Mouse (Mus musculus) E14TG2a.4 (cell line): Measurements from ENCODE around the gene Col23a1.

Experiments used
- H3K27me3 ChIP-seq: 2 replicates; pipeline ENCODE4 v1.6.1; 2014; ENCODE audit warnings: low read length, control low read depth; ENCODE audit not compliant: insufficient read depth
- H3K36me3 ChIP-seq: 2 replicates; pipeline ENCODE4 v1.6.1; 2014; ENCODE audit warnings: low read length, control low read depth; ENCODE audit not compliant: insufficient read depth
- H3K4me1 ChIP-seq: replicated peaks from 2 replicates; pipeline ENCODE4 v1.6.1; 2014; ENCODE audit warnings: low read depth, low read length, control low read depth
- H3K4me3 ChIP-seq: replicated peaks from 2 replicates; pipeline ENCODE4 v1.5.1; 2014; ENCODE audit warnings: mild to moderate bottlenecking, low read length
- H3K9me3 ChIP-seq: 2 replicates; pipeline ENCODE4 v1.6.1; 2014; ENCODE audit warnings: low read length, control low read depth
- CTCF ChIP-seq: conservative IDR thresholded peaks from 2 replicates; pipeline ENCODE4 v1.5.1; 2014; ENCODE audit warnings: low read length
- NANOG ChIP-seq: IDR thresholded peaks from 2 replicates; pipeline ENCODE4 v1.6.1; 2014; ENCODE audit warnings: borderline replicate concordance, low read length, mixed read lengths
- POU5F1 ChIP-seq: IDR thresholded peaks from 2 replicates; pipeline ENCODE4 v1.6.1; 2014; ENCODE audit warnings: low read length, borderline replicate concordance

The Col23a1 gene

DNA sequence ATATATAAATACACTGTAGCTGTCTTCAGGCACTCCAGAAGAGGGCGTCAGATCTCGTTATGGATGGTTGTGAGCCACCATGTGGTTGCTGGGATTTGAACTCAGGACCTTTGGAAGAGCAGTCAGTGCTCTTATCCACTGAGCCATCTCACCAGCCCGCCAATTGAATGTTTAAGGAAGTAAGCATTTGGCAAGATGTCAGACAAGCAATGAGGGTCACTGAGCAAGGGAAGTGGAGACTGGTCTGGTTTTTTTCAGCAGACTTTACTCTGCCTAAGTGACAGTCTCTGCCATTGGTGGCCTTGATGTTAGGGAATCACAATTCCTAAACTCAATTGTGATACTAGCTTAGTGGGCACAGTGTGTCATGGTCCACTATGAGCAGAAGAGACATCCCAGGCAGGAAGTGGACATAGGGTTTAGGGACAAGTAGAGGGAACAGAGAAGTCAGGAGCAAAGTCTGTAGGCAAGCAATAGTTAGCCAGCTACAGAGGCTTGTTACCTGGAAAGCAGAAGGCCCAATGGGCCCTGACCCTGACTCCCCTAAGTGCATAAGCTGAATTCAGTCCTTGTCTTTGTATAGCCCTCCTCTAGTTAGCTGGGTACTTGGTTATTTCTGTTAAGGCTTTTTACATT is 305.1 kb downstream of the Col23a1 start:
- no peaks in the 10 kb centered on the region for H3K9me3 ChIP-seq
- H3K4me3 ChIP-seq, result no peak overlapping the region
- TF ChIP-seq NANOG (no peak), POU5F1 (no peak), CTCF (no peak)
- H3K36me3 ChIP-seq, result peaks cover 100% of the 10 kb centered on the region
- H3K27me3 ChIP-seq, result no peaks in the 10 kb centered on the region
- H3K4me1 ChIP-seq, result peaks cover 68% of the 10 kb centered on the region

DNA sequence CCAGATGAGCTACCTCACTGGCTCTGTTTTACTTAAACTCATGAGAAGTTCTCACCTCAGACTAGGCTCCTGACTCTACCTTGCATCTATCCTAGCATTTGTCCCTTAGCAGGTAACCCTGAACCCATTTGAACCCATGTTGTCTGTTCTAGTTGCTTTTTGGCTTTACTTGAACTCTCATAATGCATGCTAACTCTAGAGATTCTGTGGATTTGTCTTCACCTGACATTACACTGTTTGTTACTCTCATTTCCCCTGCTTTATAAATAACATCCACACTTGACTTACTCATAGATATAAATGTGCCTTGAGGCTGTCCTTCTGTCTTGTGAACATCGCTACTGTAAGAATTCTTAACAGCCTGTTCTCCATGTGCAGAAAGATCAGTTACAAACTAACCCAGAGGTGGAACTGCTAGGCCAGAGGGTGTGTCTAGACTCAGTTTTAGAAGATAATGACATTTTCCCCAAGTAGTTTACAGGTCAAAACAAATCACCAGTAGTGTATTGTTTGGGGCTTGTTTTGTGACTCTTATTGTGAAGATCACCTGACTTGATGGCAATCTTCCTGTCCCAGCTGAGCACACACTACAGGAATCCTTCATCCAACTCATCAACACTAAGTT is 305.9 kb downstream of the Col23a1 start:
- H3K36me3 ChIP-seq, result peaks cover 100% of the 10 kb centered on the region
- no peaks in the 10 kb centered on the region for H3K27me3 ChIP-seq
- H3K9me3 ChIP-seq, result no peaks in the 10 kb centered on the region
- H3K4me3 ChIP-seq, result no peak overlapping the region
- no peak for TF ChIP-seq CTCF
- no peak for TF ChIP-seq POU5F1
- TF ChIP-seq NANOG, result no peak
- peaks cover 74% of the 10 kb centered on the region for H3K4me1 ChIP-seq

DNA sequence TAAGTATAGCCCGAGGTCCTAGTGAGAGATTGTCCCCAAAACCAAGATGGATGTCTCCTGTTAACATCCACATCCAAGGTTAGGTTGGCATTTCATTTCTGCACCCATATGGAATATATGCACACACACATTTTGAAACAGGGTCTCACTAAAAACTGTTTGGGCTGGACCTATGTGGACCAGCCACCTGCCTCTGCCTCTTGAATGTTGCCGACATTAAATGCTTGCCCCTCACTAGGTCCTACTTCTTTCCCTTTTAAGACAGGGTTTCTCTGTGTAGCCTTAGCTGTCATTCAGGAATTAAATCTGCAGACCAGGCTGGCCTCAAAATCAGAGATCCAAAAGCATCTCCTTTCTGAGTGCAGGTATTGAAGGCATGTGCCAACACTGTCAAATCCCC is 307.8 kb downstream of the Col23a1 start:
- Histone ChIP-seq H3K27me3 (no peaks in the 10 kb centered on the region), H3K4me1 (peaks cover 78% of the 10 kb centered on the region), H3K4me3 (no peak overlapping the region), H3K9me3 (no peaks in the 10 kb centered on the region), H3K36me3 (peaks cover 100% of the 10 kb centered on the region)
- no peak for TF ChIP-seq CTCF
- TF ChIP-seq POU5F1, result no peak
- TF ChIP-seq NANOG, result no peak

DNA sequence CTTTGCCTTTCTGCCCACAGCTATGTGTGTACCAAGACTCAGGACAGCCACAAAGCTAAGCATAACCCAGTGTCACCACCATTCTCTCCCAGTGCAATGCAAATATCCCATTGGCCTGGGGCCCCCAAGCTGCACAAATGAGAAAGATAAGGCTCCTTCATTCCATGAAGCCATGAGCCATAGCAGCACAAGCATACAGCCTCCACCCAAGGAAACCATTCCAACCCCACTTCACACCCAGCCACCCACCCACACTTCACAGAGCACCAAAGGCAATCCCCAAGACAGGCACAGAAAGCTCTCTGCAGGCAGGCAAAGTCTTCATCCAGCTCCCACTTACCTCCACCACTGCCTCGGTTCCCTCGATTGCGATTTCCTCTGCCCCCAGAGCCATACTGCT is 312.5 kb downstream of the Col23a1 start:
- no peaks in the 10 kb centered on the region for H3K27me3 ChIP-seq
- no peak for TF ChIP-seq CTCF
- no peak for TF ChIP-seq POU5F1
- TF ChIP-seq NANOG, result no peak
- peak overlapping the region; percentile 96 for H3K4me3 ChIP-seq
- peaks cover 82% of the 10 kb centered on the region for H3K4me1 ChIP-seq
- no peaks in the 10 kb centered on the region for H3K9me3 ChIP-seq
- peaks cover 85% of the 10 kb centered on the region for H3K36me3 ChIP-seq

DNA sequence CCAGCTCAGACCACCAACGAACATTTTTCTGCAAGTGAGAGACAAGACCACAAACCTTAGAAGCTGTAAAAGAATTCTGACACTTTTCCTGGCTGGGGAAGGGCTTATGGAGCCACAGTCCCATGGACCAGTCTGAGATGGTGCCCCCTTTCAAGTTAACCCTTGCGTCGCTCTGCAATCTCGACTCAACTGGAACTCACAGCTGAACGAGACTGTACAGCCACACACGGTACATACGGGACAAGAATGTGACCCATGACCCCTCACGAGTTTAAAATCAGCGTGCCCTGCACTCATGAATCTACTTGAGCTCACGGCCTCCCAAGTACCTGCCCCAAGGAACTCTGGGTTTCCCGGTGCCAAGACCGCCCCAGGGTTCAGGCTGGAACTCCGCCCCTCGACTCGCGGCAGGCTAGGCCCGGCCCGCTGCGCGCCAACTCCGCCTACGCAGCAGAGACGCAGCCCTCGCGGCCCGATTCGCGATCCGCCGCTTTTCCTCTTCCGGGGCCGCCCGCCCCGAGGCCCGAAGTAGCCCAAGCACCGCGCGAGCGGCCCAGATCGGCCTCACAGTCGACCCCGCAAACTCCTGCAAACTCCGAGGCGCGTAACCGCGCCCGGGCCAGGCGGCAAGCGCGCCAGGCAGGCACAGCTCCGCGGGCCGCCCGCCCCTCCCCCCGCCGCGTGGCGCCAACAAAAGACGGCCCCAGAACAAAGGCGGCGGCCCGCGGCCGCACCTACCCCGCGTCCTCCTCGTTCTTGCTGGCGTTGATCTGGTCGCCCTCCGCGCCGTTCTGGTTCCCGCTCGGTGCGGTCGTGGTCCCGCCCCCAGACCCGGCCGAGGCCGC is 316.1 kb downstream of the Col23a1 start:
- Histone ChIP-seq H3K4me1 (peaks cover 66% of the 10 kb centered on the region), H3K4me3 (peak overlapping the region; percentile 96), H3K36me3 (peaks cover 49% of the 10 kb centered on the region), H3K9me3 (no peaks in the 10 kb centered on the region), H3K27me3 (no peaks in the 10 kb centered on the region)
- TF ChIP-seq POU5F1 (no peak), CTCF (no peak), NANOG (no peak)

DNA sequence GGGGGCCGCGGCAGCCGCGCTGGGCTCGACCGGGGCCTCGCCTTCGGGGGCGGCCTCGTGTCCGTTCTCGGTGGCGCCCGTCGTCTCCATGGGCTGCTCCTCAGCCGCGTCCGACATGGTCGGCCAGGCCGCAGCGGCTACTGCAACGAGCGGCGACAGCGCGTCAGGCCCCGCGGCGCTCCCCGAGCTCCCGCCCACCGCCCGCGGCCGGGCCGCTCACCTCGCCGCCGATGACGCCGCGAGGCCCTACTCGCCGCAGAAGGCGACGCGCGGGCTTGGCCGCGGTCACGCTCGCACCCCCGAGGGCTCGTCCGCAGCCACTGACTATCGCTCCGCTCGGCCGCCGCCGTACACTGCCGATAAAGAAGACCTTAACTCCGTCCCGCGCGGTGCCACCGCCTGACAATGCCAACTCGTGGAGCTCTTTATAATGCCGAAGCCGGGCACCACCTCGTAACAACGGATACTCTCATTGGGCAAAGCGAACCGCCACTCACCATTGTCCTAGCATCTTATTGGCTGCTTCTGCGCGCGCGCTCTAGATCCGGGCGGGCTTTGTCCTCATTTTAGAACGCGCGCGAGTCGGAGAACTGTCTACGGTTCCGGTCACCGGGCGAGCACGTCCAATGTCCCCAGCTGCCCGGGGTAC is 316.9 kb downstream of the Col23a1 start, which contains the start of gene Hnrnpab:
Hnrnpab (minus strand) TSS at position 401 of the 649 bp plus-strand sequence.
- H3K4me3 ChIP-seq, result peak within 1 kb of the TSS; percentile 96
- H3K9me3 ChIP-seq, result no peaks in the 10 kb centered on the region
- H3K27me3 ChIP-seq, result no peaks in the 10 kb centered on the region
- H3K4me1 ChIP-seq, result peaks cover 59% of the 10 kb centered on the region
- peaks cover 42% of the 10 kb centered on the region for H3K36me3 ChIP-seq
- TF ChIP-seq CTCF (no peak), NANOG (no peak), POU5F1 (no peak)

DNA sequence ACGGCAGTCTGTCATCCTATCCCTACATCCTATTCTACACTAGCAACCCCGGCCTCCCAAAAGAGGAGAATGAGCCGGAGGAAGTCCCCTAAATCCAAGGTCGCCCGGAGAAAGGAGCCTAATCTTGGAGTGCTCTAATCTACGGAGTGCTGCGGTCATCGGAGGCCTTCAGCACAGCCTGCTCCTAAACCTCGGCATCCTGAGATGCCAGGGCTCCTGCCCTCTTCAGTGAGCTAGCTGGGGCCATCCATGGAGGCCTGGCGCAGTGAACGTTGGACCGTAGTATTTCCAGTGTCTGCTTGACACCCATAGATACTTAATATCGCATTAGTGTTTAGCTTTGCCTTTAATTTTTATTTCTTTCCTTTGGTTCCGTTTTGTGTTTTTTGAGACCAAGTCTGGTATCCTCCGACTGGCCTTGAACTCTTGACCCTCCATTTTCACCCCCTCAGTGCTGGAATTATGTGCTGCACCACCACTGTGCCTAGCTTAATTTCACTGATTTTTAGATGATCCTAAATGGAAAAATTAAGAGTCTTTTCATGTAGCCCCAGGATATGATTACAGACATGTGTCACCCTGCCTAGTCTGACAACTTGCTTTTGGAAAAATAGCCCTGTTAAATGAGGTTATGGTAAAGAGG is 317.5 kb downstream of the Col23a1 start:
- H3K36me3 ChIP-seq, result peaks cover 36% of the 10 kb centered on the region
- no peaks in the 10 kb centered on the region for H3K9me3 ChIP-seq
- H3K27me3 ChIP-seq, result no peaks in the 10 kb centered on the region
- no peak for TF ChIP-seq NANOG
- TF ChIP-seq CTCF, result no peak
- no peak for TF ChIP-seq POU5F1
- peaks cover 52% of the 10 kb centered on the region for H3K4me1 ChIP-seq
- peak overlapping the region; percentile 96 for H3K4me3 ChIP-seq
